Mouse (Mus musculus) limb, embryonic 11.5 days (tissue): ENCODE data around the gene Bbs7. TPM values are rescaled to one million over a fixed set of nuclear protein-coding genes. Genes with fewer than 3 reads are reported as not detected.
A peak's percentile ranks its signal among the peaks of the same experiment; 100 is the strongest.

ENCODE experiments used
- ATAC-seq: fragments of 200-750 bp; cut with Nextera tagmentation; 2 replicates; pipeline ENCODE4 v1.8.0; 2017; ENCODE audit warnings: low read depth; ENCODE audit not compliant: insufficient number of reproducible peaks, low FRiP score, low TSS enrichment
- DNase-seq: peaks from one replicate; pipeline ENCODE4 v3.0.0-alpha.2; 2015; ENCODE audit warnings: low spot score
- H3K27ac ChIP-seq: fragments of 300-500 bp; sonication (generic); replicated peaks from 2 replicates; pipeline ENCODE4 v1.5.1; 2014; ENCODE audit warnings: low read depth, mild to moderate bottlenecking, low read length
- H3K27me3 ChIP-seq: fragments of 300-500 bp; sonication (generic); 2 replicates; pipeline ENCODE4 v1.6.1; 2014; ENCODE audit warnings: mild to moderate bottlenecking, low read length, mixed read lengths; ENCODE audit not compliant: control insufficient read depth, insufficient read depth
- H3K36me3 ChIP-seq: fragments of 300-500 bp; sonication (generic); 2 replicates; pipeline ENCODE4 v1.6.1; 2014; ENCODE audit warnings: mild to moderate bottlenecking, low read length, moderate library complexity, mixed read lengths; ENCODE audit not compliant: control insufficient read depth, insufficient read depth
- H3K4me1 ChIP-seq: fragments of 300-500 bp; sonication (generic); 2 replicates; pipeline ENCODE4 v1.6.1; 2014; ENCODE audit warnings: low read length, mixed read lengths; ENCODE audit not compliant: control insufficient read depth, insufficient read depth
- H3K4me2 ChIP-seq: fragments of 300-500 bp; sonication (generic); 2 replicates; pipeline ENCODE4 v1.6.1; 2014; ENCODE audit warnings: low read depth, mild to moderate bottlenecking, moderate library complexity; ENCODE audit not compliant: severe bottlenecking
- H3K4me3 ChIP-seq: fragments of 300-500 bp; sonication (generic); 2 replicates; pipeline ENCODE4 v1.5.1; 2014; ENCODE audit warnings: low read depth, low read length
- H3K9ac ChIP-seq: fragments of 300-500 bp; sonication (generic); 2 replicates; pipeline ENCODE4 v1.6.1; 2014; ENCODE audit warnings: mild to moderate bottlenecking, low read length
- H3K9me3 ChIP-seq: fragments of 300-500 bp; sonication (generic); 2 replicates; pipeline ENCODE4 v1.6.1; 2016; ENCODE audit warnings: low read length; ENCODE audit not compliant: control insufficient read depth
- WGBS: fragments of 180-500 bp; shearing (Covaris S2); extraction: QIAGEN DNeasy Blood & Tissue Kit; methylation state at CpG from one replicate; pipeline ENCODE4 v1.1.7; 2014; 5-methylcytosine and 5-hydroxymethylcytosine counted together
- polyA plus RNA-seq: library from polyadenylated mRNA; unstranded; fragments of >200 nt; fragmentation: Nextera tagmentation; extraction: Ambion mirVana; gene quantifications from 2 replicates; pipeline ENCODE4 v1.2.1, GENCODE M21; 2014

The Bbs7 gene
- polyA plus RNA-seq, 1 experiment from 2014 or later: 20.8 TPM

DNA sequence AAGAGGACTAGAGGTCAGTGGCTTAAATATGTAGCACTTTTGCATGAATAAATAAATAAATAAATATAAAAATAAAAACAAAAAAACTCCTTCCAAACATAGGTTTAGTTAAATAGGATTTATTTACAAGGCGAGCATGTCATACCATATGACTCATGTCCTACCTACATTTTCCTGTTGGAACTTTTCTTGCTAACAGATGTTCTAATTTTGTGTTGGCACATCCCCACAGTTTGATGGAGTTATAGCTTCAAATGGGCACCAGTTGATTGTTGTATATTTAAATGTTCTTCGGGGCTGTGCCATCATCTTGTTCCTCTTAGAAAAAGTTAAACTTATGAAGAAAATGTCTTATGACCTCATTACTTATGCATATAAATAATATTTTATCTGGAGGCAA, 71.9 kb downstream of the Bbs7 start:
- Histone ChIP-seq H3K9ac (no peak overlapping the region), H3K9me3 (no peaks in the 10 kb centered on the region), H3K27ac (no peak overlapping the region), H3K4me1 (no peaks in the 10 kb centered on the region), H3K27me3 (no peaks in the 10 kb centered on the region), H3K4me3 (no peak overlapping the region), H3K36me3 (no peaks in the 10 kb centered on the region), H3K4me2 (no peak overlapping the region)
- 89% methylated on average over 2 of the region's 2 CpGs for WGBS
- no peak for ATAC-seq
- DNase-seq: no peak

DNA sequence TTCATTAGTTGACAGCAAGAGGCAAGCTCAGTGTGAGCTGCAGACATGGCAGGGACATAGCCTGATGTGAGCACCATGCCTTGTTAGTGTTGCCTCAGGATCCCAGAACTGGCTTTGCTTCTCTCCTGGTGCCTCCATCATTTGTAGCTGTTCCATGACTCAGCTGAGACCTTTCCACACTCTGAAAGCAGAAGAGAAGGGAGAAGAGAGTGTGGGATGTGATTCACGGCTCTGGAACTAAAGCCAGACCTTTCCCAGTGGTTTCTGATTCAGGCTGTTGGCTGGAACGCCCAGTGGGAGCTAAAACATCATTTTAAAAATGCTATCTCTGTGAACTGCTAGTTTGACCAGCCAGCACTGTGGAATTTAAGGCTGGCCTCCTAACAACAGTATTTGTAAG, 72.5 kb downstream of the Bbs7 start:
- H3K9ac ChIP-seq: no peak overlapping the region
- no peak overlapping the region for H3K4me3 ChIP-seq
- no peak overlapping the region for H3K27ac ChIP-seq

DNA sequence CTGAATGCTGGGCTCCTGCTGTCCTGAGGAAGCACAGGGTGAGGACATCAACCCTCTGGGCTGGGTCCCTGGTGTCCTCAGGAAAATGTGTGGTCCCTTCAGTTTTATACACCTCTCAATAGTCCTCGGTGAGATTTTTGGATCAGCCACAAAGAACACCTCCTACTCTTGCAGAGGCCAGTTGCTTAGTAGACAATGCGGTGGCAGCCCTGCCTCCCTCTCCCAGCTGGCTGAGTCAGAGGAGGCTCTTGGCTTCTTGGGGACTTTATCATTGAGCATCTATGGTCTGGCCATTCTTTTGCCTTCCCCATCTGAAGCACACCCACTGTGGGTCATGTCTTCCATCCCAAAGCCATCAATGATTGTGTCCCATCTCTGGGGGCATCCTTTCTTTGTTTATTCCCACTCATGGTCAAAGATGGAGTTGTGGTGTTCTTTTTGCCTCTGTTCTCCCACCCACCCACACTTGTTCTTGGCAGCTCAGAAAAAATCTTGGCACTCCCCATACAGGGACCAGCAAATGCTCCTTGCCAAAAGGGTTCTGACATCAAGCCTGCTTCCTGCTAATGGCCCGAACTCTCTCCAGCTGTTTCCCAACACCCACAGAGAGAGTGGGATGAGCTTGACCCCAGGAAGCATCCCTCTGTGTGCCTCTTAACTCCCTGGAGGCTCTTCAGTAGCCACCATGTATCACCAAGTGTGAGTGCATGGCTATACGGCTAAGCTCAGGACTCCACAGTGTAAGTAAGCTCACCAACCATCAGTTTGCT, 75.4 kb downstream of the Bbs7 start:
- H3K4me3 ChIP-seq: no peak overlapping the region
- H3K4me2 ChIP-seq: no peak overlapping the region
- WGBS: 84% methylated on average over 4 of the region's 4 CpGs
- H3K27ac ChIP-seq: no peak overlapping the region
- no peaks in the 10 kb centered on the region for H3K36me3 ChIP-seq
- DNase-seq (no peak), ATAC-seq (no peak)
- H3K9ac ChIP-seq: no peak overlapping the region
- H3K27me3 ChIP-seq: no peaks in the 10 kb centered on the region
- no peaks in the 10 kb centered on the region for H3K9me3 ChIP-seq
- H3K4me1 ChIP-seq: no peaks in the 10 kb centered on the region

More for the DNA sequence above, 72.5 kb downstream of the Bbs7 start:
- Histone ChIP-seq H3K4me1 (no peaks in the 10 kb centered on the region), H3K9me3 (no peaks in the 10 kb centered on the region), H3K27me3 (no peaks in the 10 kb centered on the region), H3K36me3 (no peaks in the 10 kb centered on the region), H3K4me2 (no peak overlapping the region)
- DNase-seq (no peak), ATAC-seq (no peak)
- WGBS: 79% methylated on average over 2 of the region's 2 CpGs

DNA sequence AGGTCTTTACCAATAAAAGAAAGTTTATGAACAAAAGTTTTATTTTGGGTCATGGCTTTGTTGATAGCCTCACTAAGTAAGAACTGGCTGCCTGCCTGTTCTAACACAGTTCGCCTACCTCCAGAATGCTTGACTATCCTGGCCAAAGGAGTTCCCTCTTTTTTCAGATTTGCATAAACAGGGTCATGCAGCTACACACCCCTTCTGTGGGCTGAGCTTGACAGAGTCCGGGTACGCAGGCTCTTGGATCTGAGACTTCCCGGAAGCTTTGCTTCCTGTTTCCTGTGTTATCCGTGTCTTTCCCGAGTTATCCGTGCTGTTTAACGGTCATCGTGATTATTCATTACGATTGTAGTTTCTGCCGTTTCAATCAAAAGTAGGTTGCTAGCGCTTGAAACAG, 77.2 kb downstream of the Bbs7 start:
- no peak for ATAC-seq
- 95% methylated on average over 12 of the region's 12 CpGs for WGBS

DNA sequence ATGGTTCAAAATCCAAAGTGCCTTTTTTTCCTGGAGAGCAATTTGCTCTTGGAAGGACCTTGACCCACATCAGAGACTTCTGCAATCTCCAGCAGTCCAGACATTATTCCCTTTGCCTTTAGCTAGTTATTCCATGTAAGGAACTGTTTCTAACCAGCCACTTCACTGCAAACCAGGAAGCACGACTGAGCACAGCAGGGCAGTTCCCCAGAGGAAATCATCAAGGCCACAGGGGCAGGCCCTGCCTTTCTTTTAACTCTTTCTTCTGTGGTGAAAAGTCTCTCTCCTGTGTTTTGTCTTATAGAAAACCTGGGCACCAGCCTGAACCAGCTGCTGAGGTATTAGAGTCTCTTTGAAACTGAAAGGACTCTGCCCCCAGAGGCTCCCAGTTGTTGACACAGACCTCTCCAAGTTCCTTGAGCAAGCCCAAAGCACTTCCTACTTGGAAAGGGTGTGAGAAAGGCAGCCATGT, 80.0 kb downstream of the Bbs7 start:
- no peak overlapping the region for H3K4me2 ChIP-seq
- no peak overlapping the region for H3K27ac ChIP-seq
- ATAC-seq (no peak), DNase-seq (no peak)
- no peaks in the 10 kb centered on the region for H3K27me3 ChIP-seq
- no peaks in the 10 kb centered on the region for H3K36me3 ChIP-seq
- no peaks in the 10 kb centered on the region for H3K9me3 ChIP-seq
- 3% methylated on average over 1 of the region's 1 CpGs for WGBS
- no peak overlapping the region for H3K4me3 ChIP-seq
- H3K4me1 ChIP-seq: no peaks in the 10 kb centered on the region
- no peak overlapping the region for H3K9ac ChIP-seq

More for the DNA sequence above, 77.2 kb downstream of the Bbs7 start:
- no peak overlapping the region for H3K4me3 ChIP-seq
- H3K4me1 ChIP-seq: no peaks in the 10 kb centered on the region
- H3K36me3 ChIP-seq: no peaks in the 10 kb centered on the region
- H3K9ac ChIP-seq: no peak overlapping the region
- no peaks in the 10 kb centered on the region for H3K9me3 ChIP-seq
- H3K4me2 ChIP-seq: no peak overlapping the region
- DNase-seq: no peak
- no peak overlapping the region for H3K27ac ChIP-seq
- H3K27me3 ChIP-seq: no peaks in the 10 kb centered on the region

DNA sequence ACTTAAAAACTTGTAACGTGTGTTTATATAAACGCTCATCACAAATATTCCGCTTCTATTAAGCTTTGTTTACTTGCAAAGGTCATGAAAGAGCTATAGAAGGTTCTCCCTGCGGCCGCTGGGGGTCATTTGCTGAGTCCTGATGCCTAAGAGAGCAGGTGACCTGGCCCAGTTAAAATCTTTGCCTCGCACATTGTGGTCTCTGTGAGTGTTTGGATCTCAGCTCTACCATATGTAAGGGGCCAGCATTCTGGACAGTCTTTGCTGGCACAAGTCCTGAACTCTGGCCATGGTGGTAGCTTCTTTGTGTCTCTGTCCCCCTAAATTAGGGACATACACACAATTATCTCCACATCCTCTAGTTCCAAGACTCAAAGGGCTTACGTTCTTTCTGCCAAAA, 80.5 kb downstream of the Bbs7 start:
- Histone ChIP-seq H3K9me3 (no peaks in the 10 kb centered on the region), H3K27me3 (no peaks in the 10 kb centered on the region), H3K36me3 (no peaks in the 10 kb centered on the region), H3K4me1 (no peaks in the 10 kb centered on the region), H3K4me2 (no peak overlapping the region), H3K27ac (no peak overlapping the region), H3K4me3 (no peak overlapping the region), H3K9ac (no peak overlapping the region)
- DNase-seq (peak; percentile 40), ATAC-seq (no peak)
- WGBS: 33% methylated on average over 7 of the region's 7 CpGs

DNA sequence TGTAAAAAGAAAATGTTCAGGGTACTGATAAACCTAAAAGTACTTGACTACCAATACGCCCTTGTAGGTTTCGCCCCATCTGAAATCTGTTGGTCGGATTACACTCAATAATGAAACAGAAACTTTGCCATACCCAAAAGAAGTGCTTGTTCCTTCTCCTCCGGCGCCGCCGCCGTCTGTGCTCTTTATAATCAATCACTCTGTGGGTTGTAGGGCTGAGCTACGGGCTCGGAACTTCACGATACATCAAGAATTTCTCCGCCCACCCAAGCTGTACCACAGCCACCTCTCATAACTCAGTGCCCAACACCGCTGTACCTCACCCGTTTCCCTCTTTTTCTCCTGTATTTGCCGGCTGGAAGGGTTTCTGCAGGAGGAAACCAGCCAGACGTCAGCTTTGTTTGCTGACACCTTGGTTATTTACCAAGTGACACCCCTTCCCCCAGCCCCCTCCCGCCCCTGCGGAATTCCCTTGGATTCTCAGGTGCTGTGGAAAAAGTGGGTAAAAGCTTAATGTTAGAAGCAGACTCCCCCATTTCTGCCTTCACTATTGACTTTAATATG, 81.2 kb downstream of the Bbs7 start:
- H3K9ac ChIP-seq: peak overlapping the region; percentile 17; the same call in 1 of the 2 replicates
- ATAC-seq (0 out of 2 replicates have a peak, but pooled peaks have one; percentile 51), DNase-seq (peak; percentile 59)
- no peaks in the 10 kb centered on the region for H3K9me3 ChIP-seq
- peak overlapping the region; percentile 10 for H3K4me3 ChIP-seq
- H3K27me3 ChIP-seq: no peaks in the 10 kb centered on the region
- no peaks in the 10 kb centered on the region for H3K4me1 ChIP-seq
- 6% methylated on average over 18 of the region's 18 CpGs for WGBS
- H3K27ac ChIP-seq: no peak overlapping the region
- H3K4me2 ChIP-seq: peak overlapping the region; percentile 53
- no peaks in the 10 kb centered on the region for H3K36me3 ChIP-seq

DNA sequence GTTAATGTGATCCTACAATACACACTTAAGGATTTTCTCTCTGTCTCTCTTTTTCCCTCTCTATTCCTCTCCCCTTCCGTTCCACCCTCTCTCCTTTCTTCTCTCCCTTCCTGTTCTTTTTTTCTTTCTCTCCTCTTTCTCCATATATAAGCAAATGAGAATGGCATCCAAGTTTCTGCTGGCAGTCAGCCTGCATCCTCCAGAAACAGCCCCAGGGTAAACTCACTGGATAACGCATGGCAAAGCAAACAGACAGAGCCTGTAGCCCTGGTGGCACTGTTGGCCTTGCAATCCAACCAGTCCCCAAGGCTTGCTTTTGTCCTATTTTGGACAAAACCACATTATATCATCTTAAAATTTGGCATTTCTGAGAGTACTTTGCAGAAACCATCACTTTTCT, 82.0 kb downstream of the Bbs7 start:
- no peaks in the 10 kb centered on the region for H3K27me3 ChIP-seq

More for the DNA sequence above, 82.0 kb downstream of the Bbs7 start:
- H3K4me2 ChIP-seq: no peak overlapping the region
- ATAC-seq: no peak
- no peak overlapping the region for H3K4me3 ChIP-seq
- WGBS: 51% methylated on average over 2 of the region's 2 CpGs
- H3K36me3 ChIP-seq: no peaks in the 10 kb centered on the region
- no peak overlapping the region for H3K27ac ChIP-seq
- H3K4me1 ChIP-seq: no peaks in the 10 kb centered on the region
- no peak overlapping the region for H3K9ac ChIP-seq
- no peak for DNase-seq
- no peaks in the 10 kb centered on the region for H3K9me3 ChIP-seq
